Mouse (Mus musculus): ENCODE data around the gene Cdk15. TPM values are rescaled to one million over a fixed set of nuclear protein-coding genes. Genes with fewer than 3 reads are reported as not detected.

Cdk15 gene
- polyA plus RNA-seq, 1 experiment from 2014 or later: 0.42 TPM

GRCm38 (mm10) chr1:59287733-59288132, 31.0 kb downstream of the Cdk15 start:
- Histone ChIP-seq H3K27ac (no peak overlapping the region), H3K4me3 (no peak overlapping the region)
- WGBS: 59% methylated on average over 8 of the region's 8 CpGs

DNA sequence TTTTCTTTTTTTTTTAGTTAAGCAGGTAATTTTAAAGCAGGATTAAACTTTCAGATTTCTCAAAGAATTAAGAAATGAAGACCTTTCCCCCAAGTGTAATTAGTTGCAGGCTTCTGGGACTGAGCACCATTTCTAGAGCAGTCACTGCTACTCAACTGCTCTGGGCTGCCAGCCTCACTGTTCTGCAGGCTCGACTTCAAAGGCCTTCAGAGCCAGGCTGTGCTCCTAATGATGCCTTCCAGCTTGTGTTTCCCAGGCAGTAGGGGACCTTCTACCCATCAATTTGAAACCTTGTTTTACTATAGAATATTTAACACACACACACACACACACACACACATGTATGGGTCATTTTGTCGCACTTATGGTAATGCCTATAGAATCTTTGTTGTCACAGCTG, 34.9 kb downstream of the Cdk15 start:
- no peaks in the 10 kb centered on the region for H3K36me3 ChIP-seq
- ATAC-seq (ENCODE audit: low FRiP score, low read depth): no peak
- no peak overlapping the region for H3K4me3 ChIP-seq
- H3K9me3 ChIP-seq: no peaks in the 10 kb centered on the region
- H3K9ac ChIP-seq: no peak overlapping the region
- no peaks in the 10 kb centered on the region for H3K27me3 ChIP-seq (replicated peaks)
- H3K4me2 ChIP-seq (replicated peaks): no peak overlapping the region
- WGBS: 27% methylated on average over 2 of the region's 2 CpGs
- no peak overlapping the region for H3K27ac ChIP-seq
- no peaks in the 10 kb centered on the region for H3K4me1 ChIP-seq

More at GRCm38 (mm10) chr1:59287733-59288132, 31.0 kb downstream of the Cdk15 start:
- no peaks in the 10 kb centered on the region for H3K4me1 ChIP-seq
- ATAC-seq (ENCODE audit: low FRiP score, low read depth): no peak
- no peaks in the 10 kb centered on the region for H3K36me3 ChIP-seq
- no peak overlapping the region for H3K9ac ChIP-seq
- no peak overlapping the region for H3K4me2 ChIP-seq (replicated peaks)
- H3K27me3 ChIP-seq (replicated peaks): no peaks in the 10 kb centered on the region
- no peaks in the 10 kb centered on the region for H3K9me3 ChIP-seq

DNA sequence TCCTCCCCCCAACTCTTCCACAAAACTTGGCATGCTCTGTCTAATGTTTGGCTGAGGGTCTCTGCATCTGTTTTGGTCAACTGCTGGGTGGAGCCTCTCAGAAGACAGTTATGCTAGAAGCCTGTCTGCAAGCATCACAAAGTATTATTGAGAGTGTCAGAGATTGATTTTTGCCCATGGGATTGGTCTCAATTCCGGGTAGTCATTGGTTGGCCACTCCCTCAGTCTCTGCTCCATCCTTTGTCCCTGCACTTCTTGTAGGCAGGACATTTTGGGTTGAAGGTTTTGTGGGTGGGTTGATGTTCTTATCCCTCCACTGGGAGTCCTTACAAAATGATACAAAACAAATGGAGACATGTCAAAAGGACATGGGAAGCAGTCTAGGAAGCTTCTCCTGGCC, 39.1 kb downstream of the Cdk15 start:
- no peak overlapping the region for H3K9ac ChIP-seq
- no peaks in the 10 kb centered on the region for H3K9me3 ChIP-seq
- no peak overlapping the region for H3K27ac ChIP-seq
- WGBS: 62% methylated on average over 1 of the region's 1 CpGs
- H3K4me1 ChIP-seq: no peaks in the 10 kb centered on the region
- H3K27me3 ChIP-seq (replicated peaks): no peaks in the 10 kb centered on the region
- no peak for ATAC-seq (ENCODE audit: low FRiP score, low read depth)
- H3K4me2 ChIP-seq (replicated peaks): no peak overlapping the region
- no peaks in the 10 kb centered on the region for H3K36me3 ChIP-seq
- no peak overlapping the region for H3K4me3 ChIP-seq

DNA sequence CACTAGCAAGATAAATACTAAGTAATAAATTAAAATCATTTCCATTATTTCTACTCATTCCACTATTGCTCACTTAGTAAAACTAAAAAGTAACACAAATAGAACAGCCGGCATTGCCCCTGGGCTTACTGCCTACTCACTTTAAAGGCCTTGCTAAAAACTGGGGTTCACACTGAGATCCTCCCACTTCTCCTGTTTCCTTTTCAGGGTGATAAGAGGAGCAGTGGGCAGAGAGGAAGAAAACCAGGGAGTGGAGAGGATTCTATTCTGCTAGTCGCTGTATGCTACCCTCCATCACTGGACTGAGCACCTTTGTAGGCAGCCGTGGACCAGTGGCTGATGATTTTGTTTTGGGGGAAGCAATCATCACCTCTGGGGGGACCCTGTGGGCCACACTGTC, 40.5 kb downstream of the Cdk15 start:
- H3K36me3 ChIP-seq: no peaks in the 10 kb centered on the region
- no peaks in the 10 kb centered on the region for H3K27me3 ChIP-seq (replicated peaks)
- H3K4me1 ChIP-seq: no peaks in the 10 kb centered on the region
- H3K4me3 ChIP-seq: no peak overlapping the region
- 88% methylated on average over 3 of the region's 3 CpGs for WGBS
- no peak overlapping the region for H3K27ac ChIP-seq
- no peak overlapping the region for H3K4me2 ChIP-seq (replicated peaks)
- no peak for ATAC-seq (ENCODE audit: low FRiP score, low read depth)
- no peaks in the 10 kb centered on the region for H3K9me3 ChIP-seq
- H3K9ac ChIP-seq: no peak overlapping the region

DNA sequence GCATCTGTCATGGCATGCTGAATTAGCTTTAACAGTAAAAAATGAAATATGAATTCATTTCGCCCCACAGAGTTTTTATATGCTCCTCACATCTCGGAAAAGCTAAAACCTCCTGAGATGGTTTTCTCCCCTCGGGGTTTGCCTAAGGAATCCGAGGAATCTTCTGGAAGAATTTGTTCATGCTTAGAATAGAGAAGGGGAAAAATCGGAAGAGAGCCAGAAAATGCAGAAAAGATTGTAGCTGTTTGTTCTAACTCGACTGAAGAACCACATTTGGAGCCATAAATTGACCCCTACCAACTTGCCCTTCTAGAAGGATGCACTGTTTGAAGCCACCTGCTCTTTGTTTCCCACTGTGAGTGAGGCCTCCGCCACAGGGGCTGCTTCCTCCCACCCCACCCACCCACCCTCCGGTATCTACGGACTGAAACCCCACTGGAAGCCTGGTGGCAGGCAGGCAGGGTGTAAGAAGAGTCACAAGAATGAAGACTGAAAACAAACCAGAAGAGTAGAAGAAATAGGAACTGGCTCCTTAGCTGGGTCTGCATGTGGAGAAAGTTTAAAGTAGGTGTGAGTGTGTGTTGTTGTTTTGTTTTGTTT, 41.9 kb downstream of the Cdk15 start:
- Histone ChIP-seq H3K9me3 (no peaks in the 10 kb centered on the region), H3K9ac (no peak overlapping the region), H3K4me2 (replicated peaks) (no peak overlapping the region), H3K4me3 (no peak overlapping the region), H3K27ac (no peak overlapping the region), H3K27me3 (replicated peaks) (no peaks in the 10 kb centered on the region), H3K4me1 (no peaks in the 10 kb centered on the region), H3K36me3 (no peaks in the 10 kb centered on the region)
- ATAC-seq (ENCODE audit: low FRiP score, low read depth): no peak
- WGBS: 51% methylated on average over 9 of the region's 9 CpGs

GRCm38 (mm10) chr1:59307310-59307709, 50.6 kb downstream of the Cdk15 start:
- no peak for ATAC-seq (ENCODE audit: low FRiP score, low read depth)
- no peaks in the 10 kb centered on the region for H3K9me3 ChIP-seq
- 0 out of 2 replicates have a peak, but pooled peaks cover 3% of the 10 kb centered on the region for H3K27me3 ChIP-seq (replicated peaks)
- H3K4me1 ChIP-seq: peaks cover 3% of the 10 kb centered on the region; the same call in 1 of the 2 replicates
- no peaks in the 10 kb centered on the region for H3K36me3 ChIP-seq
- no peak overlapping the region for H3K27ac ChIP-seq
- 85% methylated on average over 5 of the region's 5 CpGs for WGBS
- H3K4me2 ChIP-seq (replicated peaks): no peak overlapping the region
- no peak overlapping the region for H3K4me3 ChIP-seq
- no peak overlapping the region for H3K9ac ChIP-seq

DNA sequence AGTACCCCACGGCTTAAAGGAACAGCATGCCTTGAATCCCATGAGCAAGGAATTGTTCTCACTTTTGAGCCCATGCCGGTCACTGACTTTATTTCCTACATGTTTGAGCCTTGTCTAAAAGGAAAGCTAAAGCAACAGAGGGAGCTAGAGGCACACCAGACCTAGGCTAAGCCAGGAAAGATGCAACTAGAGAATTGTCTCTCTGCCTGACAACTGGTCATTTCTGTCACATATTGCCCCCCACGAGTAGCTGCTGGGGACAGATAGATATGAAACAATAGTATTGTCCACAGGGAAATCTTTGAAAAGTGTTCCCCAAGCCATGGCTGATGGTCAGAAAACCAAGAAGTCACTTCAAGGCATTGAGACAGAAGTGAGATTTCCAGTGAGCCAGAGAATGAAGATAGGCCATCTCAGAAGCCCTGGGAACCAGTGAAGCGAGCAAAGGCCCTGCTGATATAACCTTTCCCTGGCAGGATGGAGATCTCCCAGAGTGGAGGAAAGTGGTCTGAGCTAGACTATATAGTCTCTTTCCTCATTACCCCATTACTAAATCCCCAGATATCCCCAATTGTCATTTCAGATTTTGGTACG, 54.7 kb downstream of the Cdk15 start:
- H3K4me1 ChIP-seq: peaks cover 31% of the 10 kb centered on the region
- H3K27ac ChIP-seq: no peak overlapping the region
- H3K9me3 ChIP-seq: no peaks in the 10 kb centered on the region
- H3K36me3 ChIP-seq: no peaks in the 10 kb centered on the region
- WGBS: 68% methylated on average over 5 of the region's 5 CpGs
- no peak overlapping the region for H3K4me2 ChIP-seq (replicated peaks)
- H3K4me3 ChIP-seq: no peak overlapping the region
- ATAC-seq (ENCODE audit: low FRiP score, low read depth): no peak
- 0 out of 2 replicates have a peak, but pooled peaks cover 3% of the 10 kb centered on the region for H3K27me3 ChIP-seq (replicated peaks)
- H3K9ac ChIP-seq: no peak overlapping the region

GRCm38 (mm10) chr1:59312187-59313153, 55.8 kb downstream of the Cdk15 start:
- H3K4me1 ChIP-seq: peaks cover 32% of the 10 kb centered on the region
- no peak overlapping the region for H3K4me3 ChIP-seq
- H3K9me3 ChIP-seq: no peaks in the 10 kb centered on the region
- ATAC-seq (ENCODE audit: low FRiP score, low read depth): no peak
- H3K27me3 ChIP-seq (replicated peaks): 0 out of 2 replicates have a peak, but pooled peaks cover 3% of the 10 kb centered on the region
- no peaks in the 10 kb centered on the region for H3K36me3 ChIP-seq
- no peak overlapping the region for H3K27ac ChIP-seq
- H3K4me2 ChIP-seq (replicated peaks): no peak overlapping the region
- no peak overlapping the region for H3K9ac ChIP-seq
- 64% methylated on average over 10 of the region's 10 CpGs for WGBS

- Histone ChIP-seq H3K27ac (no peak overlapping the region), H3K9me3 (no peaks in the 10 kb centered on the region), H3K36me3 (no peaks in the 10 kb centered on the region), H3K4me3 (no peak overlapping the region), H3K9ac (no peak overlapping the region), H3K4me1 (peaks cover 32% of the 10 kb centered on the region), H3K4me2 (replicated peaks) (no peak overlapping the region), H3K27me3 (replicated peaks) (0 out of 2 replicates have a peak, but pooled peaks cover 3% of the 10 kb centered on the region)
- WGBS: 75% methylated on average over 8 of the region's 8 CpGs
- no peak for ATAC-seq (ENCODE audit: low FRiP score, low read depth)
Observed at GRCm38 (mm10) chr1:59313154-59313940, 56.6 kb downstream of the Cdk15 start.

DNA sequence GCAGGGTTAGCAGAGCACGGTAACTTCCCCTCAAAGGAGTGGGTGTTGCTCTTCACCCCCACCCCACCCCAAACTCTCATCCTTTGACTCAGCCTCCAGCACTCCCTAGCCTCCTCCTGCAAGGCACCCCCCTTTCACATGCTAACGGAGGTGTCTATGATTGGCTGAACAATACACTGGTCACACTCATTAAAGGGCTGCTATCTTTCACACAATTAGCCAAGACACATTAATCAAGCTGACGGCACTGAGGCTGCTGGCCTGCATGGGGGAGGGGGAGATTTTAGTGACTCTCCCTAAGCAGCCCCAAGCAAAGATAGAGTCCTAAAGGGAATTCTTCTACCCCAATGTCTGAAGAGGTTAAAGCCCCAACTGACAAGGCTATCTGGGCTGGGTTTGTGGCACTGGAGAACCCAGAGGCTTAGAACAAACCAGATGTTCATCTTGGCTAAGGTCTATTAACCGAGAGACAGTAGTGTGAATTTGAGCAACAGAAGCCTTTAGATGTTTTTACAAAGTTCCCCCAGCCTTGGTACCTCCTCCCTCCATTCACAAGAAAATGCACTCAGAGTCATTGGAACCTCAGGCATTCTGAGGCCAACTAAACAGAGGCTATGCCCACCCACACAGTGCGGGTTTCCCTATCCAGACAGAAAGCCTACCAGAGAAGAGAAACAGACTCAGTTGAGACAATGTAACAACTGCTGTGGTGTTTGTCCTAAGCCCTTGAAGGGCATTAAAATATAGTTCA, 58.5 kb downstream of the Cdk15 start:
- H3K4me3 ChIP-seq: no peak overlapping the region
- peak; percentile 95 for ATAC-seq (ENCODE audit: low FRiP score, low read depth)
- peaks cover 29% of the 10 kb centered on the region for H3K4me1 ChIP-seq
- 0 out of 2 replicates have a peak, but pooled peaks cover 3% of the 10 kb centered on the region for H3K27me3 ChIP-seq (replicated peaks)
- no peaks in the 10 kb centered on the region for H3K9me3 ChIP-seq
- no peak overlapping the region for H3K9ac ChIP-seq
- WGBS: 4% methylated on average over 5 of the region's 5 CpGs
- H3K4me2 ChIP-seq (replicated peaks): peak overlapping the region; percentile 37
- no peaks in the 10 kb centered on the region for H3K36me3 ChIP-seq
- no peak overlapping the region for H3K27ac ChIP-seq

DNA sequence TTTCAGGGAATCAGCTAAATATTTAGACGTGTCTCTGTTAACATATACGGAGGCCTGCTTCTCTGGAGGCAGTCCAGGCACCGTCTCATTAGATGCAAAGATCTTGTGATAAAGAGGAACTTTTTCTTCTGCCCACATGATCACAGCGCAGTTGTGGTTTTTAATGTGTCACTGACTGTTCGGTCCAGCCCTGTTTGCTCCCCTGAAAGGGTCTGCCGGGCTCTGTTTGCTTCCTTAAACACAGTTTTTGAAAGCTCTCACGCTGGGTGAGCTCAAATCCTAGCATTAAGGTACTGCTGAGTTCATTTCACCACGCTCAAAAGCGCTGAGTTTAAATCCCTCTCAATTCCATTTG, 59.3 kb downstream of the Cdk15 start:
- no peaks in the 10 kb centered on the region for H3K9me3 ChIP-seq
- H3K9ac ChIP-seq: no peak overlapping the region
- H3K4me1 ChIP-seq: peaks cover 29% of the 10 kb centered on the region
- no peak overlapping the region for H3K4me3 ChIP-seq
- ATAC-seq (ENCODE audit: low FRiP score, low read depth): 0 out of 2 replicates have a peak, but pooled peaks have one; percentile 3
- H3K36me3 ChIP-seq: no peaks in the 10 kb centered on the region
- H3K27me3 ChIP-seq (replicated peaks): no peaks in the 10 kb centered on the region
- peak overlapping the region; percentile 37 for H3K4me2 ChIP-seq (replicated peaks)
- 0 out of 2 replicates have a peak overlapping the region, but pooled peaks have one; percentile 7 for H3K27ac ChIP-seq
- WGBS: 7% methylated on average over 9 of the region's 9 CpGs

All from neural tube, embryonic 12.5 days (tissue).